Mouse (Mus musculus) gastrocnemius, adult 2 months (tissue): Measurements from ENCODE around the gene Cd4. TPM values are rescaled to one million over a fixed set of nuclear protein-coding genes. Genes with fewer than 3 reads are reported as not detected.

Source experiments
- DNase-seq: peaks from one replicate; pipeline ENCODE4 v3.0.0; 2022
- H3K27ac ChIP-seq: fragments of 200-600 bp; 2 replicates; pipeline ENCODE4 v1.8.1; 2022; ENCODE audit warnings: mild to moderate bottlenecking
- H3K4me3 ChIP-seq: fragments of 200-600 bp; 2 replicates; pipeline ENCODE4 v1.8.1; 2022; ENCODE audit warnings: mild to moderate bottlenecking, moderate library complexity
- CTCF ChIP-seq: fragments of 200-600 bp; IDR thresholded peaks from 2 replicates; pipeline ENCODE4 v1.8.1; 2022; ENCODE audit warnings: antibody characterized with exemption, mild to moderate bottlenecking, moderate library complexity
- intact Hi-C: fragments of 180-260 bp; cut with DNase I; formaldehyde crosslinking; loops from one replicate; pipeline ENCODE4 v1.15.1; 2025
- total RNA-seq, 2 experiments: library from RNA; stranded (reverse); gene quantifications; 2 replicates each; pipeline ENCODE4 v1.2.3; 2021

Gene Cd4
- total RNA-seq, 2 experiments from 2014 or later: not detected

DNA sequence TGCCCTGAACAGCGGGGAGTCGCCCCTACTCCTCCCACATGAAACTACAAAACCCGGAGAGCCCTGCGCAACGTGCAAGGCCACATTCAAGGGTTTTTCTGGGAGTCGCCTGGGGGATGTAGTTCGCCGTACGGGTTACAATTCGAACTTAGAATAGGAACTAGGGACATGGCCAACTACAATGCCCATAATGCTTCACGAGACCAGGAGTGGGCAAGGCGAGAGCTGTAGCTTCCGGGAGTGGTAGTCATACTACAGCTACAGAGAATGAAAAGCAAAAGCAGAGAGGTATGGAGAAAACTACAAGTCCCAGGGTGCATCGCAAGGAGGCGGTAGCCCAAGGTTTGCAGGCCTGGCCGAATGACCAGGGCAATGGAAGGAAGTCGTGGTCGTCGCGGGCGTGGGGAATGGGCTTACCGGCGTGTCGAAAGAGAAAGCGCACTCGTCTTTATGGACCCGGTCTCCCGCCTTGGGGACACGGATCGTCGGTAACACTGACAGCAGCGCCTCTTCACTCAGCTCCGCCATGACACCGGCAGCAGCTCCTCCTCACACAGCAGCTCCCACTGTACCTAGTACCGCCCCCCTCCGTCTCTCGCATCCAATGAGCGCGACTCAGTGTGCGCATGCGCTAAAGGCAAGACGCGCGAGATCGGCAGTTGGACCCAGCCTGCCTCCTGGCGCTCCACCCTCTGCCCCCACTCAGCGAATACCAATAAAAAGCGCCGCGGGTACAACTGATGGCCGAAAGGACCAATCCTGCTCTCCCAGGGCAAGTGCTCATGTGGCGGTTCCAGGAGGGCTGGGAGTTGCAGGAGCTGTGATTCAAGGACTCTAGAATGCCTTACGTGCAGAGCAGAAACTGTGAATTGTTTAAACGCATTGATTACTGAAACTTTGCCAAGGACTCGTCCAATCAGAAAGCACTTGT is 58.9 kb downstream of the Cd4 start, which contains the start of the genes Usp5 and Cdca3:
Gene Usp5, minus strand, starts transcription at position 617 of the 931 bp plus-strand sequence.
Gene Cdca3, plus strand, starts transcription at position 680 of the 931 bp plus-strand sequence.
- no peak for TF ChIP-seq CTCF
- Histone ChIP-seq H3K4me3 (peak within 1 kb of the TSS; percentile 83), H3K27ac (peak within 1 kb of the TSS; percentile 95)
- peak; percentile 99 for DNase-seq
- intact Hi-C loops: loop anchor here (1.0 to 2.0 kb wide), 2 partner anchors 14 to 136 kb away; partner anchors contain the start of genes Cops7a and Tpi1

DNA sequence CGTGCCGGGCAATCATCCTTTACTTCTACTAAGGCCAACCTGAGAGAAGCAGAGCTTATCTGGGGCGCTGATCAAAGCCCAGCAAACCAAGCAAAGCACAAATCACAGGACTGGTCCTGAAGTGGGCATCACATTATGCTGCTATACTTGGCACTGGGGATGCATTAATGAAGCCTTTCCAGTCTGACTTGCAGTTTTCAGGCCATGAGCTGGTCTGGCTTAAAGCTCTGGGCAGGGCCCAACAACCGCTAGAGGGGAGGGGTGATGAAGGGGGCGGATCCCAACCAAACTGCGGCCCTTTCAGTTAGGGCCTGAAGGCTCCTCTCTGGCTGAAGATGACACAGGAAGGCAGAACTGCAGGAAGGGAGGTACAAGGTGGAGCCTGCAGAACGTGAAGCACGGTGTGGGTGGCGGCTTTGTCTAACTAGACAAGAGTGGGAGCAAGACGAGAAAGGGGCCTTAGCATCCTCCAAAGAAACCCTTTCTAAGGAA is 59.9 kb downstream of the Cd4 start:
- no peak for TF ChIP-seq CTCF
- H3K4me3 ChIP-seq: peak overlapping the region; percentile 83
- H3K27ac ChIP-seq: peak overlapping the region; percentile 95
- intact Hi-C loops: loop anchor here (2.0 kb wide), 1 partner anchor 13 kb away; the partner anchor contains the start of gene Tpi1
- DNase-seq: peak; percentile 56

DNA sequence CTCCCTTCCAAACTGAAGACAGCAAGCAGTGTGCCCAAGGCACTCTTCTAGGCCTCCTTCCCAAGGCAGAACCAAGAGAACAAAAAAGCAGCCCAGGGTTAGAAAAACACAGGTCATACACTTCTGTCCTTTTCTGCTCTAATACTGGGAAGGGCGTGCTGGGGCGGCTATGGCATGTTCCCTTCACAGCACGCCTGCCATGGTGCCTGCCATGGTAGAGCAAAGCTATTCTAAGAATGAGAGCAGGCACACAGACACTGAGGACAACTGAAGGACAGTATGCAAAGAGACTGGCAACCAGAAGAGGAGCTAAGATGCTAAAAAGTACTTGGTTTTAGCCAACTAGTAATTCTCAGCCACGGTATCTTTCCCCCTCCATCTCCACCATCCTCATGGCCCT is 66.0 kb downstream of the Cd4 start:
- intact Hi-C loops: no loop called here
- DNase-seq: peak; percentile 10
- H3K27ac ChIP-seq: no peak overlapping the region
- no peak overlapping the region for H3K4me3 ChIP-seq
- no peak for TF ChIP-seq CTCF

DNA sequence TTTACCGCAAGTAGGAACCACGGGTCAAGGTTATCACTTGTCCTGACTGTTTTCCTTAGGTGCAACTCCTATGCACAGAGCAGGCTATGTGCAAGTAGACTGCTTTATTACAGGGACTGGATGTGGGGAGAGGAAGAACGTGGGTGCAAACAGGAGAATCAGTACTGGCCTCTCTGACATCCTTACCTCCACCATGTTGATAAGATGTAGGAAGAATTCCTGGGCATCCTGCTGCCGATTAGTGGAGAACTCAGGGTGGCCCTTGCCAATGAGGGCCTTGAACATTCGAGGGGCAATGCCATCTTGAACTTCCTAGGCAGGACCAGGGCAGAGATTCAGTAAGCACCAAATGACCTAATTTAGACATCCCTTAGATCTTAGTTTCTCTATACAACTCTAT is 67.1 kb downstream of the Cd4 start:
- intact Hi-C loops: no loop called here
- H3K27ac ChIP-seq: no peak overlapping the region
- no peak for TF ChIP-seq CTCF
- DNase-seq: peak; percentile 5
- H3K4me3 ChIP-seq: no peak overlapping the region

DNA sequence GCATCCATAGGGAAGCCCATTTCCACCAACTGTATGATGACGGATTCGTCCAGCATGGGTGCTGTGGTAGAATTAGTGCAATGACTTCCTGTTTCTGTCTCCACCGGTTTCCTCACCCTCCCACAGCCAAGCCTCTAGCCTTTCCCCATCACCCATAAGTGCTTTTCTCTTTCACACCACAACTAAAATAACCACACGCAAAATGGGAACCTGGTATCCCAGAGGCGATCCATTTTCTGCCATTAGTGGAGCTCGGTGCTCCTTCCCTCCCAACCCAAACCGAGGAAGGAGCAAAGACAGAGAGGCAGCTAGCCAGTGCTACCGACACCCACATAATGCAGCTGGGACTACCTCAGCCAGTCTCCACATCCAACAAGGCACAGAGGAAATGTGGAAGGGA is 70.0 kb downstream of the Cd4 start:
- intact Hi-C loops: no loop called here
- Histone ChIP-seq H3K4me3 (no peak overlapping the region), H3K27ac (no peak overlapping the region)
- no peak for TF ChIP-seq CTCF
- no peak for DNase-seq

DNA sequence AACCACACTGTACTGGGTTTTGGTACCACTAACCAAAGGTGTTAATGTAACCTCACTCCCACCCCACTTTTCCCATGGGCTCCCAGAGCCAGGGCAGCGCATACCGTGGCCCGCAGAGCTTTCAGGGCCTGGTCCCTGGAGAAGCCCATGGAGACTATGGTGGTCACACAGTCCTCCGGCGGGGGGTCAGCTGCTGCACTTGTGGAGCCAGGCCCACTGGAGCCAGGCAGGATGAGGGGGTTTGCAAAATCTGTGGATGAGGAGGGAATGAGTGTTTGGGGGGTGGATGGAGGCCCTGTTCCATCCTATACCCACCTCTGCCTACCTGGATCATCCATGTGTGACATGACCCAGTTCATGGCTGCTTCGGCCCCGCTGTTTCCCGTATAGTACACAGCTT is 70.5 kb downstream of the Cd4 start:
- no peak overlapping the region for H3K4me3 ChIP-seq
- intact Hi-C loops: no loop called here
- no peak for TF ChIP-seq CTCF
- DNase-seq: peak; percentile 20
- no peak overlapping the region for H3K27ac ChIP-seq

DNA sequence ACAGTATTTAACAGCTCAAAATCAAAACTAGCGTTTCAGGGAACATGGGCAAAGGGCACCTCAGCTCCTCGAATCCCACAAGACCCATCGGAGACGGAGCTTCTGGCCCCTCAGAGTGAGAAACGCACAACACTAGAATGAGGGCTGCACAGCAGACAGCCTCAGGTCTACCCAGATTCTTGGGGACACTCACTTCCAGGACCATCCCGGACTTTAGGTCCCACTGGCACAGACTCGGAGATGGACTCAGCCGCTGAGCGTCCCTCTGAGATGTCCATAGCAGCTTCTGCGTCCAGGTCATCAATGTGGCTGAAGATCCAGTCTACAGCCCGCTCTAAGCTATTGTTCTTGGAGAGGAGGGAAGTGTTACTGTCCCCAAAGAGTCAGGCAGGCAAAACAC is 70.9 kb downstream of the Cd4 start:
- H3K4me3 ChIP-seq: no peak overlapping the region
- peak; percentile 4 for DNase-seq
- H3K27ac ChIP-seq: no peak overlapping the region
- intact Hi-C loops: no loop called here
- no peak for TF ChIP-seq CTCF

DNA sequence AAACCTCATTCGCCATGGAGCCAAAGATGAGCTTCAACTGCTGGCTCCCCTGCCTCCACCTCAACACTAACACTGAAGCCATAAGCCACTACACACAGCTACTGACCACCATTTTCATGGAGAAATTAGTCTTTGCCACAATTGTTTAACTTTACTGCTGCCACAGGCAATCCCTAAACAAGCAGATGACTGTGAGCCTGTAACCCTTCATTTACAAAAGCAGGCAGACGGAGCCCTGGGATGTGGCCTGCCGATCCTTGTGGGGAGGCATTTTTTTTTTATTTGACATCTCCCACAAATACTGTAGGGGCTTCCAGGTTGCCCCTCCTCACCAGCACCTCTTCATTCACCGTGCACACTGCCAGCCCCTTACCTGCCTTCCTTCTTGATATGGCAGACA is 71.4 kb downstream of the Cd4 start:
- intact Hi-C loops: no loop called here
- Histone ChIP-seq H3K27ac (no peak overlapping the region), H3K4me3 (no peak overlapping the region)
- DNase-seq: peak; percentile 12
- TF ChIP-seq CTCF: no peak

DNA sequence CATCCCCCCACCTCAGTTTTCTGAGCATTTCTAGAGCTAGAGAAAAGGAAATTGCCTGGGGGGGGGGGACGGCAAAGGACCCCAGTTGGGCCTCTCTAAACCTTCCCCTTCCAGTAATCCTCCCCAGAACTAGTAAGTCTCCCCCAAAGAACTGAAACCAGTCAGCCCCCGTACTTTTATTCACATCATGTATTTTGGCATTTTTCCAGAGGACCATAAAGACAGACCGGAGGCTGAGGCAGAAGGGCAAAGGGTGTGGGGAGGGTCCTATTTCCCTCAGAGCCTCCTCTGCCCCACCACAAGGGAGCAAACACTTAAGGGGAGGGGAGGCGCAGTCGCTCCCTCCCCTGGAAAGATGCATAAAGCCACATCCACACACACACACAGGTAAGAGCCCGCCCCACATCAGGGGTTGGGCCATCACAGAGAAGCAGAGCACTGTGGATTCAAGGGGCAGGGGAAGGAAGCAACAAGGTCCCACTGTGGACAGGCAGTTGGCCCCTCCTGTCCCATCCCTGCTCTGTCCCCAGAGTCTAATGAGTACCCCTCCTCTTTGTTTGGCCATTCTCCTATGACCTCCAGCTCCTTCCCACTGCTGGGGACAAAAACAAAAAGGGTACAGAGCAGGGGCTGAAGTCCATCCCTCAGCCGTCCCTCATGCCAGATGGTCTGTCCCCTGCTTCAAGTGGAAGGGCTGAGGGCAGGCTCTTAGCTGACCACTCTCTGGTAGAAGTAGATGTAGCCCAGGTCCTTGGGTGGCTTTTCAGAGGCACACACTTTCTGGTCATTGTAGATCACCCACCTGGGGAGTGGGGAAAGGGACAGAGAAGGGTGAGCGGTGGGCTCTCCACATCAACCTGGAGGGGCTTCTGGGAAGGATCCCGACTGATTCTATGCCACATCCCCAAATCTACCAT is 72.9 kb downstream of the Cd4 start:
- Histone ChIP-seq H3K4me3 (no peak overlapping the region), H3K27ac (no peak overlapping the region)
- TF ChIP-seq CTCF: no peak
- DNase-seq: peak; percentile 17
- intact Hi-C loops: loop anchor here (2.0 kb wide), 1 partner anchor 14 kb away; the partner anchor contains the start of genes Cdca3 and Usp5

Other genes starting within 250 kb of the Cd4 start
- 10 to 100 TPM; 14.6 to 19.0 TPM for gene Lpcat3, start 225.2 kb downstream of the Cd4 start, total RNA-seq
- 10 to 100 TPM; 57.7 to 71.8 TPM for gene Emg1, start 176.0 kb downstream of the Cd4 start, total RNA-seq
- 100 to 1,000 TPM; 142 to 184 TPM for gene Phb2, start 175.9 kb downstream of the Cd4 start, total RNA-seq
- gene Ptpn6, start 149.5 kb downstream of the Cd4 start, total RNA-seq: under 1 TPM; 0.61 to 0.87 TPM
- gene Grcc10, start 146.8 kb downstream of the Cd4 start, total RNA-seq: 100 to 1,000 TPM; 145 to 182 TPM
- not detected for gene Gm45234, start 132.2 kb downstream of the Cd4 start, total RNA-seq
- gene Atn1, start 131.7 kb downstream of the Cd4 start, total RNA-seq: 10 to 100 TPM; 46.4 to 47.9 TPM
- 1 to 10 TPM; 1.2 to 2.0 TPM for gene Eno2, start 118.5 kb downstream of the Cd4 start, total RNA-seq
- under 1 TPM in 1 of 2 experiments, not detected in 1; 0.48 TPM for gene Lrrc23, start 108.5 kb downstream of the Cd4 start, total RNA-seq
- 1 to 10 TPM; 2.0 to 2.5 TPM for gene Spsb2, start 79.6 kb downstream of the Cd4 start, total RNA-seq
- gene Tpi1, start 73.9 kb downstream of the Cd4 start, total RNA-seq: 1,000 to 10,000 TPM; 2,224 to 2,391 TPM
- gene Usp5, start 58.7 kb downstream of the Cd4 start, total RNA-seq: 10 to 100 TPM; 43.4 to 50.1 TPM
- under 1 TPM; 0.26 to 0.31 TPM for gene Cdca3, start 58.7 kb downstream of the Cd4 start, total RNA-seq
- gene Gnb3, start 47.9 kb downstream of the Cd4 start, total RNA-seq: 1 to 10 TPM in 1 of 2 experiments, under 1 TPM in 1; 0.75 to 1.4 TPM
- 1 to 10 TPM; 4.1 to 7.1 TPM for gene P3h3, start 30.5 kb downstream of the Cd4 start, total RNA-seq
- not detected for gene Gpr162, start 24.2 kb downstream of the Cd4 start, total RNA-seq
- gene Lag3, start 23.5 kb upstream of the Cd4 start, total RNA-seq: under 1 TPM; 0.11 to 0.13 TPM
- gene Ptms, start 31.9 kb upstream of the Cd4 start, total RNA-seq: 10 to 100 TPM; 65.5 to 99.4 TPM
- gene Mlf2, start 43.2 kb upstream of the Cd4 start, total RNA-seq: 100 to 1,000 TPM; 202 to 204 TPM
- gene Cops7a, start 77.3 kb upstream of the Cd4 start, total RNA-seq: 100 to 1,000 TPM; 108 to 115 TPM
- gene Pianp, start 108.5 kb upstream of the Cd4 start, total RNA-seq: under 1 TPM; 0.22 to 0.41 TPM
- gene Zfp384, start 120.9 kb upstream of the Cd4 start, total RNA-seq: 10 to 100 TPM; 24.4 to 28.0 TPM
- gene Ing4, start 151.5 kb upstream of the Cd4 start, total RNA-seq: 10 to 100 TPM; 26.8 to 28.3 TPM
- gene Acrbp, start 161.5 kb upstream of the Cd4 start, total RNA-seq: 1 to 10 TPM; 2.4 to 4.5 TPM
- not detected for gene Lpar5, start 179.7 kb upstream of the Cd4 start, total RNA-seq
- gene Chd4, start 207.8 kb upstream of the Cd4 start, total RNA-seq: 10 to 100 TPM; 68.8 to 71.2 TPM
- gene Nop2, start 243.7 kb upstream of the Cd4 start, total RNA-seq: 10 to 100 TPM; 17.9 to 18.1 TPM